Mouse (Mus musculus) heart, embryonic 15.5 days (tissue): ENCODE results near the gene Fars2. TPM values are rescaled to one million over a fixed set of nuclear protein-coding genes. Genes with fewer than 3 reads are reported as not detected.
"Not testable (repeated sequence)": the region's sequence is repeated elsewhere in the genome, so short reads cannot be mapped to it uniquely, and the experiment has no call there.

Experiments
- ATAC-seq: fragments of 200-750 bp; cut with Nextera tagmentation; replicated peaks from 2 replicates; pipeline ENCODE4 v1.8.0; 2017; ENCODE audit warnings: low read depth, moderate TSS enrichment; ENCODE audit not compliant: insufficient number of reproducible peaks, insufficient read depth, low FRiP score
- H3K27ac ChIP-seq: fragments of 300-500 bp; sonication (generic); 2 replicates; pipeline ENCODE4 v1.5.1; 2015; ENCODE audit warnings: mild to moderate bottlenecking, inconsistent platforms
- H3K27me3 ChIP-seq: fragments of 300-500 bp; sonication (generic); 2 replicates; pipeline ENCODE4 v1.6.1; 2015; ENCODE audit warnings: inconsistent platforms
- H3K36me3 ChIP-seq: fragments of 300-500 bp; sonication (generic); 2 replicates; pipeline ENCODE4 v1.6.1; 2015; ENCODE audit warnings: mild to moderate bottlenecking, inconsistent platforms
- H3K4me1 ChIP-seq: fragments of 300-500 bp; sonication (generic); replicated peaks from 2 replicates; pipeline ENCODE4 v1.6.1; 2015; ENCODE audit warnings: inconsistent platforms
- H3K4me2 ChIP-seq: fragments of 300-500 bp; sonication (generic); 2 replicates; pipeline ENCODE4 v1.6.1; 2015; ENCODE audit warnings: inconsistent platforms, mild to moderate bottlenecking, moderate library complexity
- H3K4me3 ChIP-seq: fragments of 300-500 bp; sonication (generic); 2 replicates; pipeline ENCODE4 v1.5.1; 2015; ENCODE audit warnings: mild to moderate bottlenecking, inconsistent platforms
- H3K9ac ChIP-seq: fragments of 300-500 bp; sonication (generic); 2 replicates; pipeline ENCODE4 v1.6.1; 2015; ENCODE audit warnings: mild to moderate bottlenecking, inconsistent platforms
- H3K9me3 ChIP-seq: fragments of 300-500 bp; sonication (generic); replicated peaks from 2 replicates; pipeline ENCODE4 v1.6.1; 2016; ENCODE audit warnings: inconsistent platforms
- WGBS: fragments of 180-500 bp; shearing (Covaris S2); methylation state at CpG from one replicate; pipeline ENCODE4 v1.1.7; 2015; ENCODE audit warnings: mixed read lengths; 5-methylcytosine and 5-hydroxymethylcytosine counted together
- polyA plus RNA-seq: library from polyadenylated mRNA; unstranded; fragments of >200 nt; fragmentation: Nextera tagmentation; extraction: Ambion mirVana; gene quantifications from 2 replicates; pipeline ENCODE4 v1.2.1, GENCODE M21; 2015

The Fars2 gene
- polyA plus RNA-seq, 1 experiment from 2014 or later: 57.1 TPM

DNA sequence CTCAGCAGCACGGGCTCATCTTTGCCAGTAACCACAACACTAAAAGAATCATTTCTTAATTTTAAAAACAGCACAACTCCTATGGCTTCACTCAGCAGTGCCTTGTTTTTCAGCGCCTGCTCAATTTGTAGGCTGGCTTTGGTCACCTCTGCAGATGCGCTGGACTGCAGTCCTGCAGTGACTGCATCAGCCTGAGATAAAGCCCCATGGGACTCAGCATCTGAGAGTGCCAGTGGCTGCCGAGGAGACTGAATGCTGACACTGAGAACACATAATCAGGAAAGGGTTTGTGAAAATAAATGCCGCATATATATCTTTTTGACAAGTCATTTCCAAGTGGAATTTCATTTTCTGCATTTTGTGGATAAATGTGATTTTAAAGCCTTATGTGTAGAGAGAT, 268.9 kb downstream of the Fars2 start:
- Histone ChIP-seq H3K36me3 (no peaks in the 10 kb centered on the region), H3K9ac (no peak overlapping the region), H3K4me1 (peaks cover 4% of the 10 kb centered on the region; the same call in 1 of the 2 replicates), H3K4me3 (no peak overlapping the region), H3K27ac (no peak overlapping the region), H3K4me2 (no peak overlapping the region), H3K27me3 (no peaks in the 10 kb centered on the region), H3K9me3 (no peaks in the 10 kb centered on the region)
- 68% methylated on average over 5 of the region's 5 CpGs for WGBS
- no peak for ATAC-seq

GRCm38 (mm10) chr13:36391936-36392335, 274.7 kb downstream of the Fars2 start:
- peaks cover 4% of the 10 kb centered on the region; the same call in 1 of the 2 replicates for H3K4me1 ChIP-seq
- no peaks in the 10 kb centered on the region for H3K36me3 ChIP-seq
- 86% methylated on average over 7 of the region's 7 CpGs for WGBS
- H3K9me3 ChIP-seq: no peaks in the 10 kb centered on the region
- no peak overlapping the region for H3K4me3 ChIP-seq
- ATAC-seq: no peak
- no peak overlapping the region for H3K27ac ChIP-seq
- no peak overlapping the region for H3K4me2 ChIP-seq
- H3K27me3 ChIP-seq: no peaks in the 10 kb centered on the region
- H3K9ac ChIP-seq: no peak overlapping the region

GRCm38 (mm10) chr13:36392666-36393065, 275.5 kb downstream of the Fars2 start:
- no peak overlapping the region for H3K4me2 ChIP-seq
- no peak for ATAC-seq
- no peak overlapping the region for H3K27ac ChIP-seq
- H3K4me1 ChIP-seq: peaks cover 4% of the 10 kb centered on the region; the same call in 1 of the 2 replicates
- no peak overlapping the region for H3K9ac ChIP-seq
- whole genome bisulfite sequencing: 89% methylated on average over 4 of the region's 4 CpGs
- no peak overlapping the region for H3K4me3 ChIP-seq
- H3K27me3 ChIP-seq: no peaks in the 10 kb centered on the region
- no peaks in the 10 kb centered on the region for H3K36me3 ChIP-seq
- no peaks in the 10 kb centered on the region for H3K9me3 ChIP-seq

- Histone ChIP-seq H3K9me3 (no peaks in the 10 kb centered on the region), H3K4me2 (no peak overlapping the region), H3K27ac (no peak overlapping the region), H3K9ac (no peak overlapping the region), H3K36me3 (no peaks in the 10 kb centered on the region), H3K27me3 (no peaks in the 10 kb centered on the region), H3K4me1 (no peaks in the 10 kb centered on the region), H3K4me3 (no peak overlapping the region)
- 71% methylated on average over 2 of the region's 2 CpGs for WGBS
- ATAC-seq: no peak
These were observed 283.8 kb downstream of the Fars2 start for GRCm38 (mm10) chr13:36401011-36401410.

- H3K4me1 ChIP-seq: peaks cover 8% of the 10 kb centered on the region; the same call in 1 of the 2 replicates
- no peak overlapping the region for H3K9ac ChIP-seq
- no peak overlapping the region for H3K4me3 ChIP-seq
- H3K27ac ChIP-seq: no peak overlapping the region
- H3K27me3 ChIP-seq: no peaks in the 10 kb centered on the region
- H3K4me2 ChIP-seq: no peak overlapping the region
- no peak for ATAC-seq
- no peaks in the 10 kb centered on the region for H3K9me3 ChIP-seq
- WGBS: 80% methylated on average over 1 of the region's 1 CpGs
- H3K36me3 ChIP-seq: no peaks in the 10 kb centered on the region
These were observed 296.1 kb downstream of the Fars2 start for GRCm38 (mm10) chr13:36413276-36413675.

- Histone ChIP-seq H3K27me3 (no peaks in the 10 kb centered on the region), H3K4me1 (peaks cover 8% of the 10 kb centered on the region; the same call in 1 of the 2 replicates), H3K9me3 (no peaks in the 10 kb centered on the region), H3K4me3 (no peak overlapping the region), H3K36me3 (no peaks in the 10 kb centered on the region), H3K27ac (no peak overlapping the region), H3K4me2 (no peak overlapping the region), H3K9ac (no peak overlapping the region)
- ATAC-seq: no peak
- 96% methylated on average over 1 of the region's 1 CpGs for WGBS
These were observed 298.0 kb downstream of the Fars2 start for GRCm38 (mm10) chr13:36415176-36415575.

- H3K36me3 ChIP-seq: no peaks in the 10 kb centered on the region
- no peaks in the 10 kb centered on the region for H3K27me3 ChIP-seq
- H3K9ac ChIP-seq: no peak overlapping the region
- H3K4me3 ChIP-seq: no peak overlapping the region
- no peaks in the 10 kb centered on the region for H3K9me3 ChIP-seq
- H3K4me2 ChIP-seq: no peak overlapping the region
- H3K4me1 ChIP-seq: peaks cover 8% of the 10 kb centered on the region; the same call in 1 of the 2 replicates
- ATAC-seq: no peak
- H3K27ac ChIP-seq: no peak overlapping the region
- WGBS: 30% methylated on average over 4 of the region's 4 CpGs
These were observed 299.3 kb downstream of the Fars2 start for GRCm38 (mm10) chr13:36416546-36416945.

DNA sequence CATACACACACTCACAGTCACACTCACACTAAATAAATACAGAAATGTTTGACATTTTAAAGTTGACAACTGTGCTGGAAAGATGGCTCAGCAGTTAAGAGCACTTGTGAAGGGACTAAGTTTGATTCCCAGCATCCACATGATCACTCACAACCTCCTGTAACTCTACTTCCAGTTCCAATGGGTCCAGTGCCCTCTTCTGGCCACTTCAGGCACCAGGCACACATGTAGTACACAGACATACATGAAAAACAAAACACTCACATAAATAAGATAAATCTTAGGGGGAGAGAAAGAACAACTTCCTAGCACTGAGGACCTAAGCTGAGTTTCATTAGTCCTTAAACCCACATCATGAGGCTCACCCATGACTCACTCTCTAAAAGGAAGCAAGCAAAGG, 302.1 kb downstream of the Fars2 start:
- H3K4me1 ChIP-seq: peaks cover 10% of the 10 kb centered on the region; the same call in 1 of the 2 replicates
- no peaks in the 10 kb centered on the region for H3K36me3 ChIP-seq
- H3K27ac ChIP-seq: no peak overlapping the region
- no peaks in the 10 kb centered on the region for H3K9me3 ChIP-seq
- H3K4me2 ChIP-seq: no peak overlapping the region
- H3K9ac ChIP-seq: no peak overlapping the region
- H3K27me3 ChIP-seq: no peaks in the 10 kb centered on the region
- H3K4me3 ChIP-seq: no peak overlapping the region
- ATAC-seq: no peak

GRCm38 (mm10) chr13:36422446-36422845, 305.2 kb downstream of the Fars2 start:
- Histone ChIP-seq H3K36me3 (no peaks in the 10 kb centered on the region), H3K4me1 (0 out of 2 replicates have a peak, but pooled peaks cover 2% of the 10 kb centered on the region), H3K9ac (no peak overlapping the region), H3K27ac (no peak overlapping the region), H3K4me2 (no peak overlapping the region), H3K4me3 (no peak overlapping the region), H3K9me3 (no peaks in the 10 kb centered on the region), H3K27me3 (no peaks in the 10 kb centered on the region)
- no peak for ATAC-seq
- WGBS: 66% methylated on average over 3 of the region's 3 CpGs

- not testable (repeated sequence) for H3K4me2 ChIP-seq, ATAC-seq, H3K9ac ChIP-seq, H3K27ac ChIP-seq, H3K4me3 ChIP-seq, H3K27me3 ChIP-seq, H3K4me1 ChIP-seq, H3K9me3 ChIP-seq, H3K36me3 ChIP-seq
- WGBS: 81% methylated on average over 17 of the region's 17 CpGs
These were observed 308.9 kb downstream of the Fars2 start for GRCm38 (mm10) chr13:36425824-36426705.

GRCm38 (mm10) chr13:36429500-36430189, 312.4 kb downstream of the Fars2 start:
- Histone ChIP-seq H3K27me3 (no peaks in the 10 kb centered on the region), H3K9me3 (no peaks in the 10 kb centered on the region), H3K9ac (no peak overlapping the region), H3K4me2 (no peak overlapping the region), H3K27ac (no peak overlapping the region), H3K36me3 (no peaks in the 10 kb centered on the region), H3K4me1 (no peaks in the 10 kb centered on the region), H3K4me3 (no peak overlapping the region)
- ATAC-seq: no peak
- 81% methylated on average over 7 of the region's 7 CpGs for whole genome bisulfite sequencing
